Mouse (Mus musculus) adrenal gland, postnatal 4 days (tissue): ENCODE results near the gene Gm17490. TPM values are rescaled to one million over a fixed set of nuclear protein-coding genes. Genes with fewer than 3 reads are reported as not detected.

ENCODE experiments used
- DNase-seq, 2 experiments: peaks; one replicate each; pipeline ENCODE4 v3.0.0; 2021 to 2022; ENCODE audit warnings: low spot score in 2 of 2, mixed read lengths in 2 of 2
- long read RNA-seq, 2 experiments: library from polyadenylated mRNA; stranded (forward); transcript quantifications; one replicate each; pipeline ENCODE4 v2.0.0; 2021
- total RNA-seq, 2 experiments: library from RNA; stranded (reverse); gene quantifications; 2 replicates each; pipeline ENCODE4 v1.2.3; 2021

Gm17490 gene
- total RNA-seq = not detected
- long read RNA-seq, experiment 1 = 0 reads
- long read RNA-seq, experiment 2 = 0 reads

GRCm38 (mm10) chr2:11625890-11626289 is at the start of gene Gm17490:
TSS of gene Gm17490 (minus strand) at chr2:11626264.
- no peak for DNase-seq

- no peak for DNase-seq
These were observed 46.1 kb upstream of the Gm17490 start for GRCm38 (mm10) chr2:11672144-11672543.

- DNase-seq = no peak
These were observed 39.3 kb upstream of the Gm17490 start for GRCm38 (mm10) chr2:11665326-11665725.

GRCm38 (mm10) chr2:11664806-11665205 is 38.7 kb upstream of the Gm17490 start:
- DNase-seq = no peak

GRCm38 (mm10) chr2:11664367-11664766 is 38.3 kb upstream of the Gm17490 start:
- DNase-seq = peak in 1 of 2 experiments; percentile 17

GRCm38 (mm10) chr2:11663961-11664360 is 37.9 kb upstream of the Gm17490 start:
- DNase-seq = peak; percentile 43 to 65

GRCm38 (mm10) chr2:11662907-11663230 is 36.8 kb upstream of the Gm17490 start:
- DNase-seq = no peak

- no peak for DNase-seq
These were observed 36.3 kb upstream of the Gm17490 start for GRCm38 (mm10) chr2:11662143-11662906.

- no peak for DNase-seq
These were observed 33.2 kb upstream of the Gm17490 start for GRCm38 (mm10) chr2:11659263-11659662.

- DNase-seq = no peak
These were observed 31.5 kb upstream of the Gm17490 start for GRCm38 (mm10) chr2:11657581-11657980.

GRCm38 (mm10) chr2:11654990-11655931 is 29.2 kb upstream of the Gm17490 start:
- DNase-seq = no peak

GRCm38 (mm10) chr2:11653780-11654179 is 27.7 kb upstream of the Gm17490 start:
- DNase-seq = no peak

GRCm38 (mm10) chr2:11653330-11653729 is 27.3 kb upstream of the Gm17490 start:
- DNase-seq = no peak

- no peak for DNase-seq
These were observed 26.7 kb upstream of the Gm17490 start for GRCm38 (mm10) chr2:11652780-11653179.

- no peak for DNase-seq
These were observed 26.1 kb upstream of the Gm17490 start for GRCm38 (mm10) chr2:11652196-11652595.

- DNase-seq = no peak
These were observed 25.4 kb upstream of the Gm17490 start for GRCm38 (mm10) chr2:11651476-11651875.

GRCm38 (mm10) chr2:11645297-11645696 is 19.2 kb upstream of the Gm17490 start:
- no peak for DNase-seq

- no peak for DNase-seq
These were observed 18.0 kb upstream of the Gm17490 start for GRCm38 (mm10) chr2:11644057-11644456.

GRCm38 (mm10) chr2:11642451-11642941 is 16.4 kb upstream of the Gm17490 start, which contains the start of gene Il2ra:
TSS of gene Il2ra (plus strand) at chr2:11642807.
- DNase-seq = no peak

GRCm38 (mm10) chr2:11637115-11637514 is 11.1 kb upstream of the Gm17490 start:
- no peak for DNase-seq

- DNase-seq = no peak
These were observed 10.0 kb upstream of the Gm17490 start for GRCm38 (mm10) chr2:11636138-11636480.
